21 mouse cellular contexts compared by ENCODE assay signal in genomic region chr2:20657856-20658255, GRCm38 (mm10).
DNase-seq lines count a peak whose midpoint lies in the region; ATAC-seq and TF ChIP-seq lines count a peak whose summit lies in the region.
"Had no signal": no experiment of that assay in that cellular context is flagged by ENCODE, and none has a peak within 500 bp of the region (broad histone marks: within the 10 kb centered on the region; RNA-seq: fewer than 3 reads in every experiment).

No protein-coding gene starts in this region.

- H3K4me1 ChIP-seq in kidney, adult 2 months (ENCODE audit: control insufficient read depth, insufficient read depth, low read length) = peaks cover 5% of the 10 kb centered on the region; the same call in 1 of the 2 replicates
- H3K4me1 ChIP-seq in kidney, embryonic 16.5 days (ENCODE audit: insufficient read depth, low read length) = peaks cover 14% of the 10 kb centered on the region; the same call in 1 of the 2 replicates
- peaks cover 16% of the 10 kb centered on the region for H3K4me1 ChIP-seq in ES-Bruce4 (ENCODE audit: control insufficient read depth, insufficient read depth, low read length)
- H3K4me1 ChIP-seq in intestine, embryonic 16.5 days (ENCODE audit: control insufficient read depth, insufficient read depth, low read length) = peaks cover 9% of the 10 kb centered on the region
- H3K4me1 ChIP-seq in hindbrain, embryonic 16.5 days (ENCODE audit: control insufficient read depth, insufficient read depth, low read depth, low read length) = no peaks in the 10 kb centered on the region
- H3K4me1 ChIP-seq: liver, embryonic 13.5 days; stomach, embryonic 15.5 days had no signal

- no peak overlapping the region for H3K9ac ChIP-seq in kidney, embryonic 16.5 days (replicated peaks; ENCODE audit: low read length)
- H3K9ac ChIP-seq in ES-Bruce4 (ENCODE audit: low read depth, poor library complexity, severe bottlenecking) = no peak overlapping the region
- H3K9ac ChIP-seq in intestine, embryonic 16.5 days (ENCODE audit: low read depth, low read length) = no peak overlapping the region
- no peak overlapping the region for H3K9ac ChIP-seq in hindbrain, embryonic 16.5 days (ENCODE audit: low read depth, low read length)
- H3K9ac ChIP-seq: embryonic facial prominence, embryonic 13.5 days; hindbrain, embryonic 14.5 days; liver, embryonic 13.5 days; stomach, embryonic 15.5 days had no signal

- DNase-seq in kidney, adult 2 months = peak; percentile 42
- DNase-seq in large intestine, adult 2 months (ENCODE audit: low read depth, low spot score) = peak; percentile 37
- no peak for DNase-seq in gastrocnemius, postnatal 4 days (ENCODE audit: low spot score in 2 of 2)
- DNase-seq in thymus, postnatal 0 days (ENCODE audit: low spot score) = no peak
- DNase-seq: B cell, adult 2 months; cerebellum, adult 9-11 months; gastrocnemius, postnatal 14 days; liver, embryonic 13.5 days; retina, postnatal 1 day; spleen, adult 18-20 months; thymus, postnatal 36 days had no signal

- ATAC-seq in kidney, embryonic 16.5 days (ENCODE audit: low FRiP score, low TSS enrichment) = no peak
- peak; percentile 81 for ATAC-seq in intestine, embryonic 16.5 days
- no peak for ATAC-seq in hindbrain, embryonic 16.5 days
- ATAC-seq: midbrain, embryonic 16.5 days had no signal

- H3K27ac ChIP-seq in kidney, adult 2 months (ENCODE audit: insufficient read depth, low read depth, low read length) = no peak overlapping the region
- H3K27ac ChIP-seq in kidney, embryonic 16.5 days (ENCODE audit: low read length) = no peak overlapping the region
- peak overlapping the region; percentile 100 for H3K27ac ChIP-seq in ES-Bruce4 (ENCODE audit: insufficient read depth, low read length)
- H3K27ac ChIP-seq in intestine, embryonic 16.5 days (ENCODE audit: low read length) = no peak overlapping the region
- H3K27ac ChIP-seq in hindbrain, embryonic 16.5 days (ENCODE audit: low read depth, low read length) = no peak overlapping the region
- H3K27ac ChIP-seq: embryonic facial prominence, embryonic 13.5 days; hindbrain, embryonic 14.5 days; left cerebral cortex, adult 2 months; liver, embryonic 13.5 days; stomach, embryonic 15.5 days had no signal

- no peak overlapping the region for H3K4me2 ChIP-seq in kidney, embryonic 16.5 days (replicated peaks; ENCODE audit: low read depth, low read length)
- no peak overlapping the region for H3K4me2 ChIP-seq in intestine, embryonic 16.5 days (ENCODE audit: low read depth, low read length)
- no peak overlapping the region for H3K4me2 ChIP-seq in hindbrain, embryonic 16.5 days (ENCODE audit: low read length)
- H3K4me2 ChIP-seq: embryonic facial prominence, embryonic 13.5 days; heart, embryonic 11.5 days; hindbrain, embryonic 14.5 days; liver, embryonic 13.5 days; stomach, embryonic 15.5 days had no signal

- H3K27me3 ChIP-seq in kidney, adult 2 months (replicated peaks; ENCODE audit: control insufficient read depth, insufficient read depth, low read length) = no peaks in the 10 kb centered on the region
- no peaks in the 10 kb centered on the region for H3K27me3 ChIP-seq in kidney, embryonic 16.5 days (ENCODE audit: insufficient read depth, low read length)
- no peaks in the 10 kb centered on the region for H3K27me3 ChIP-seq in ES-Bruce4 (ENCODE audit: control insufficient read depth, insufficient read depth, low read length, poor library complexity, severe bottlenecking)
- no peaks in the 10 kb centered on the region for H3K27me3 ChIP-seq in intestine, embryonic 16.5 days (replicated peaks; ENCODE audit: control insufficient read depth, insufficient read depth, low read length)
- no peaks in the 10 kb centered on the region for H3K27me3 ChIP-seq in hindbrain, embryonic 16.5 days (replicated peaks; ENCODE audit: control insufficient read depth, insufficient read depth, low read length)
- H3K27me3 ChIP-seq: embryonic facial prominence, embryonic 13.5 days; liver, embryonic 13.5 days; stomach, embryonic 15.5 days had no signal

- TF ChIP-seq EP300 in ES-Bruce4 (IDR thresholded peaks at IDR 0.05; ENCODE audit: insufficient read depth, low read depth, low read length) = no peak

- 63% methylated on average over 3 of the region's 3 CpGs for WGBS in kidney, adult 2 months
- 72% methylated on average over 3 of the region's 3 CpGs for WGBS in kidney, embryonic 16.5 days
- WGBS in intestine, embryonic 16.5 days = 56% methylated on average over 3 of the region's 3 CpGs
- 24% methylated on average over 3 of the region's 3 CpGs for WGBS in large intestine, adult 2 months
- 86% methylated on average over 3 of the region's 3 CpGs for WGBS in hindbrain, embryonic 16.5 days

- TF ChIP-seq POLR2A in kidney, adult 2 months (IDR thresholded peaks at IDR 0.05; ENCODE audit: low read depth, low read length) = no peak
- TF ChIP-seq POLR2A in ES-Bruce4 (IDR thresholded peaks at IDR 0.05; ENCODE audit: insufficient read depth, low read length) = no peak

- no peak for TF ChIP-seq CTCF in kidney, adult 2 months (conservative IDR thresholded peaks at IDR 0.05; ENCODE audit: insufficient read depth, insufficient read length, low read depth, low read length)
- TF ChIP-seq CTCF in ES-Bruce4 (IDR thresholded peaks at IDR 0.05; ENCODE audit: low read depth, low read length) = no peak

- H3K9me3 ChIP-seq in kidney, embryonic 16.5 days (ENCODE audit: low read length) = no peaks in the 10 kb centered on the region
- no peaks in the 10 kb centered on the region for H3K9me3 ChIP-seq in ES-Bruce4 (replicated peaks; ENCODE audit: control insufficient read depth, insufficient read depth, low read length, poor library complexity, severe bottlenecking)
- H3K9me3 ChIP-seq in intestine, embryonic 16.5 days (ENCODE audit: control insufficient read depth, low read length) = no peaks in the 10 kb centered on the region
- no peaks in the 10 kb centered on the region for H3K9me3 ChIP-seq in hindbrain, embryonic 16.5 days (ENCODE audit: control insufficient read depth, low read length)
- H3K9me3 ChIP-seq: embryonic facial prominence, embryonic 13.5 days; liver, embryonic 13.5 days; stomach, embryonic 15.5 days had no signal

- no peaks in the 10 kb centered on the region for H3K36me3 ChIP-seq in kidney, adult 2 months (ENCODE audit: control insufficient read depth, insufficient read depth, low read length)
- H3K36me3 ChIP-seq in kidney, embryonic 16.5 days (ENCODE audit: insufficient read depth, low read length) = peaks cover 10% of the 10 kb centered on the region
- H3K36me3 ChIP-seq in ES-Bruce4 (ENCODE audit: control insufficient read depth, insufficient read depth, low read length, poor library complexity, severe bottlenecking) = peaks cover 12% of the 10 kb centered on the region
- H3K36me3 ChIP-seq in intestine, embryonic 16.5 days (ENCODE audit: control insufficient read depth, insufficient read depth, low read length) = no peaks in the 10 kb centered on the region
- H3K36me3 ChIP-seq in hindbrain, embryonic 16.5 days (ENCODE audit: control insufficient read depth, insufficient read depth, low read length) = no peaks in the 10 kb centered on the region
- H3K36me3 ChIP-seq: liver, embryonic 13.5 days; stomach, embryonic 15.5 days had no signal

- no peak overlapping the region for H3K4me3 ChIP-seq in kidney, adult 2 months (ENCODE audit: insufficient read depth, low read depth, low read length)
- no peak overlapping the region for H3K4me3 ChIP-seq in kidney, embryonic 16.5 days (ENCODE audit: low read length)
- H3K4me3 ChIP-seq in ES-Bruce4 (ENCODE audit: low read depth, low read length) = no peak overlapping the region
- no peak overlapping the region for H3K4me3 ChIP-seq in intestine, embryonic 16.5 days (ENCODE audit: low read length)
- no peak overlapping the region for H3K4me3 ChIP-seq in hindbrain, embryonic 16.5 days (ENCODE audit: low read length)
- H3K4me3 ChIP-seq: embryonic facial prominence, embryonic 13.5 days; left cerebral cortex, adult 2 months; liver, embryonic 13.5 days; stomach, embryonic 15.5 days had no signal

Comparison
In these comparisons a context has a peak if more than half of its experiments do, and no peak if none do; other contexts are left out.
1. DNase-seq: peak in kidney, adult 2 months (single experiment) and large intestine, adult 2 months (single experiment); none in gastrocnemius, postnatal 4 days (0 of 2) and thymus, postnatal 0 days (single experiment).